Mouse (Mus musculus) gastrocnemius, postnatal 4 days (tissue): ENCODE measurements around the gene Gas8. TPM values are rescaled to one million over a fixed set of nuclear protein-coding genes. Genes with fewer than 3 reads are reported as not detected.
"Not testable (repeated sequence)": the region's sequence is repeated elsewhere in the genome, so short reads cannot be mapped to it uniquely, and the experiment has no call there.

Experiments
- DNase-seq, 2 experiments: peaks; one replicate each; pipeline ENCODE4 v3.0.0; 2021 to 2022; ENCODE audit warnings: low spot score in 2 of 2, mixed read lengths in 2 of 2
- long read RNA-seq, 2 experiments: library from polyadenylated mRNA; stranded (forward); transcript quantifications; one replicate each; pipeline ENCODE4 v2.0.0; 2021
- total RNA-seq, 2 experiments: library from RNA; stranded (reverse); gene quantifications; 2 replicates each; pipeline ENCODE4 v1.2.3; 2021

The Gas8 gene
- total RNA-seq, result 10 to 100 TPM; 10.7 to 13.0 TPM
- long read RNA-seq, experiment 1, transcript Gas8-201 (11 exons, 1,681 nt), result major isoform, 6 of 11 reads
- long read RNA-seq, experiment 1, partial matches to known transcripts, result 1 of 11 reads
- long read RNA-seq, experiment 1, other reads (novel, unspliced or antisense), result 4 of 11 reads
- long read RNA-seq, experiment 2, transcript Gas8-201 (11 exons, 1,681 nt), result major isoform, 11 of 13 reads
- long read RNA-seq, experiment 2, partial matches to known transcripts, result 1 of 13 reads
- long read RNA-seq, experiment 2, other reads (novel, unspliced or antisense), result 1 of 13 reads

DNA sequence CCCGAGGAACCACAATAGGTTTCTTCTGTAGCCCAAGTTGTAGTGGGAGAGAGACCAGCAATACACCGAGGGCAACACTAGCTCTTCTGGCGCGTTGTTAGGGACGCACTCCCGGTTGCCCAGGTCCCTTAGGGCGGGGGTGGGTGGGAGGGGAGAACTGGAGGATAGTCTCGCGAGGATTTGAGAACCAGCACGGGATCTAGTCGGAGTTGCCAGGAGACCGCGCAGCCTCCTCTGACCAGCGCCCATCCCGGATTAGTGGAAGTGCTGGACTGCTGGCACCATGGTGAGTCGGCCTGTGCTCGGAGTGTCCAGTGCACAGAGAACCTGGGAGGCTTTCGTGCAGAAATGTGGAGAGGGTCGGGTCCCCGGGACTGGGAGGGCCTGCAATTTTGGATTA is at the start of gene Gas8:
Gas8 (plus strand) TSS at position 168 of the 400 bp plus-strand sequence.
- peak; percentile 77 to 89 for DNase-seq

- not testable (repeated sequence) for DNase-seq
Measured at GRCm38 (mm10) chr8:123472991-123473390, 45.6 kb upstream of the Gas8 start.

- not testable (repeated sequence) for DNase-seq
Measured at GRCm38 (mm10) chr8:123474549-123474948, 44.1 kb upstream of the Gas8 start.

DNA sequence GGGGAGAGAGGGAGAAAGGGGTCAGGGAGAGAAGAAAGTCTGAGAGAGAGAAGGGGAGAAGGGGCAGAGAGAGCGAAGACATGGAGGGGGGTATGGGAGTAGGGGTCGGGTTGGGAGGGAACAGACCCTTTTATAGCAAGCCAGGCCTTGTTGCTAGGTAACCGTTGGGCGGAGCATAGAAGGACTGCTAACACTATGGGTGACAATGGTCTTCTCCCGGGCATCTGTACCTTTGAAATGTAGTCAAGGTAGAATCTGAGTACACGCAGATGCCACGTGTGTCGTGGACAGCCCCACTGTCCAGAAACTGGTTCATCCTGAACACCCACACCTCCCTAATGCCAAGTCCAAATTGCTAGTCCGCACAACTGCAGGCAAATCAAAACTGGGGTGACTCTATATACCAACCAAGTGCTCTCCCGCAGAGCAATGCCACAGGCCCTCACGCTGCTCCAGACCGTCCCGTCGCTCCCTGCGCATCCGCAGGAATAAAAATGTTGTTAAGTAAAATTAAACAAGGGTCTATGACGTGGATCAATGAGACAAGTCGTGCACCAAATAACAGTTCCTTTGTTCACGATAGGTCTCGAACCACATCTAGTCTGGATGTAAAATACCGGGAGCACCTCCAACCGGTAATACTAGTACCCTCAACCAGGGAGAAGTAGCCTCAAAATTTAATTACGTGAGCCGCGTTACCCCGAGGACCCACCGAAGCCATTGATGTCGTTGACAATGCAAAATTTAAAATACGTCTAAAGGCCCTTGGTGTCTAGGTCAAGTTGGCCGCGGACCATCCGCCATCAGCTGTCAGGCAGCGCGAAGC is 41.5 kb upstream of the Gas8 start:
- no peak for DNase-seq

- peak; percentile 88 to 95 for DNase-seq
Measured at GRCm38 (mm10) chr8:123477737-123478258, 40.8 kb upstream of the Gas8 start, which contains the start of gene Afg3l1. Gene Afg3l1, plus strand, starts transcription at chr8:123477903.

- no peak for DNase-seq
Measured at GRCm38 (mm10) chr8:123478456-123479218, 40.0 kb upstream of the Gas8 start.

GRCm38 (mm10) chr8:123482627-123483026 is 36.0 kb upstream of the Gas8 start:
- no peak for DNase-seq

DNA sequence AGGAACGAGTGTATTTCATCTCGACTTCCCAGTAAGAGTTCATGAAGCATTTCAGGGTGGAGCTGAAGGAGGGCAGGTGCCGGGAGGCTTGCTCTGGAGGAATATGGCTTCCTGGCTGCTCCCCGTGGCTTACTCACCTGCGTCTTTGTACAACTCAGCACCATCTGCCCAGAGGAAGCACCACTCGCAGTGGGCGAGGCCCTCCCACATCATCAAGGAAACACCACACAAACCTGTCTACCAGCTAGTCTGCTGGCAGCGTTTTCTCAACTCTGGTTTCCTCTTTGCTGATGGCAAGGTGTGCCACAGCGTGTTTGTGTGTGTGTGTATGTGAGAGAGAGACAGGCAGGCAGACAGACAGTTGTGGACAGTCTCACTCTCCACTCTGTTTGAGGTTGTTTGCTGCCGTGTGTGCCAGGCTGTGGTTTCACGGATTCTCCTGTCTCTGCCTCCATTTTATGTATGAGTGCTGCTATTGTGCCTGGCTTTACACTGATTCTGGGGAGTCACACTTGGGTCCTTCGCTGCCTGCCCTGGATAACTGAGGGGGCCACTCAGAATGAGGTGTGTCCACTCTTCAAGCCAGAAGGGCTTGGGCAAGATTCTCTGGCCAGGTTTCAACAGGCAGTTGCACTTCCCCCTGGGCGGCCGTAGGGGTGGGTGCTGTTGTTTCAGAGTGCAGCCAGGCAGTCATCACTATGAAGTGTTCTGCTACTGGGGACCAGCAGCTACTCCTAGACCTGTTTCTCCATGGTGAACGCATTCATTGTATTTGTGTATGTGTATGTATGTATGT is 27.2 kb upstream of the Gas8 start:
- DNase-seq, result no peak

DNA sequence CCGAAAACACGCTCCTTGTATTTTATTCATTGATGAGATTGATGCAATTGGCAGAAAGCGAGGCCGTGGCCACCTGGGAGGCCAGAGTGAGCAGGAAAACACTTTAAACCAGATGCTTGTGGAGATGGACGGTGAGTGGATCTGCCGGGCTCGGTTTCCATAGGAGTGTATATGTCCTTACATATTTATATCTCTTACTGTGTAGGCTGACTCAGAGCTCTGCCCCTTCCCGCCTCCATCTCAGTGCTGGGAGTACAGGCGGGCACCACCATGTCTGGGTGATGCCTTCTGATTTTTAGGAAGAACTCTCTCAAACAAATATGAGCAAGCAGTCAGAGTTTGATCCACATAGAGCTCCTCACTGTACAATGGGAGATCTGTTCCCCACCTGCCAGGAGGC is 25.7 kb upstream of the Gas8 start:
- no peak for DNase-seq

DNA sequence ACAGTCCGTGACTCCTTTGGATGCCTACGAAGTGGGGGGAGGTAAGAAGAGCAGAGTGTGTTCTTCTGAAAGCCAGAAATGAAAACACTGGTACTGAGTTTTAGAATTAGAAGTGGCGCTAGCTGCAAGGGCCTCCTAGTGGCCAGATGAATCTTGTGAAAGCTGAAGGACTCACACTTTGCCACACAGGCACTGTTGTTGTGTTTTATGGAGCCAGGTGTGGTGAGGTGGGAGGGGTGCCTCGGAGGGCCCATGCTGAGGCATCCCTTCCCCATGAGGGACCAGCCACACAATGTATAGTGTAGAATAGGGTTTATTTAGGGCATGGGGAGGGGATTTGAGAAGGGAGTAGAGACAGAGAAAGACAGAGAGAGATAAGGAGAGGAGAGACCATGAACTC is 20.9 kb upstream of the Gas8 start:
- no peak for DNase-seq

GRCm38 (mm10) chr8:123498963-123499362 is 19.7 kb upstream of the Gas8 start:
- no peak for DNase-seq

- no peak for DNase-seq
Measured at GRCm38 (mm10) chr8:123499556-123499955, 19.1 kb upstream of the Gas8 start.

- no peak for DNase-seq
Measured at GRCm38 (mm10) chr8:123502192-123502591, 16.4 kb upstream of the Gas8 start.

GRCm38 (mm10) chr8:123503801-123504467 is 14.7 kb upstream of the Gas8 start:
- DNase-seq, result no peak

DNA sequence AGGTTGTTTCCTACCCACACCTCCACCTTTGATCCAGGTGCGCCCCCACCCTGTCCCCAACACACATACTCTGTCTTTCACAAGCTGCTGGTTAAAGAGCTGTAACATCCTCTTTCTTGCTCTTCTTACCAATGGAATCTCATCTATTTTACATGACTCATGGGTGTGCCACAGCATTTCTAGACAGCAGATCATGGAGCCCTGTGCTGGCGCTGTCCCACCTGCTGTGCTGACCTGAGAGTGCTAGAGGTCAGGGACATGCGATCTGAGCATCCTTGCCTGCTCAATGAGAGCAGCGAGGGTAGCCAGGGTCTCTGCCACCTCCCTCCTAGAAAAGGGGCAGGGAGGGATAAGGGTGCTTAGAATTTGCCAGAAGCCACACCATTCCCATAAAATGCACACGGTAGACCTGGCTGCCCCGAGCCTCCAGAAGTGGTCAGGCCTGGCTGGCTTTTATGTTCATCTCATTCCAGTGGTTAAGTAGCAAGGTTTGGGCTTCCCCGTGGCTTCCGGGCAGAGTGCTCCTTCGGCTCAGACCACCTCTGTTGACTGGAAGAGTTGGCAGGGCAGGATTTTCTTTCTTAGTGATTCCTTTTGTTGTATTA is 13.9 kb upstream of the Gas8 start:
- DNase-seq, result no peak

GRCm38 (mm10) chr8:123505267-123505666 is 13.4 kb upstream of the Gas8 start:
- no peak for DNase-seq

DNA sequence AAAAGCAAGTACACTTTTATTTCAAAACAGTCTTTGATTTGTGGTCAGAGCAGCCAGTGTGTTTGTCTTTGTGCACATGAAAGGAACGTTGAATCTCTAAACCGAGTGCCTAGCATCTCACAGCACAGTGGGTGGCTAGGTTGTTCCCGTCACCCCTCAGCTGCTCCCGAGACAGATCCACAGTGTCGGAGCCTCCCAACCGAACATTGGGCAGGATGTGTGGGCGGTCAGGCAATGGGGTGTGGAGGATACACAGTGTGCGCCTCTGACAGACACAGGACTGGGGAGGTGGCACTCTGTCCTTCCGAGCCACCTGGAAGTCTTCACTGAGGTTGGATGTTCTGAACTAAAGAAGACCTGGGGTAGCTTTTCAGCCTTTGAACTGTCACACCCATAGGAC is 12.9 kb upstream of the Gas8 start:
- DNase-seq, result no peak

GRCm38 (mm10) chr8:123507153-123507552 is 11.5 kb upstream of the Gas8 start:
- DNase-seq, result no peak

DNA sequence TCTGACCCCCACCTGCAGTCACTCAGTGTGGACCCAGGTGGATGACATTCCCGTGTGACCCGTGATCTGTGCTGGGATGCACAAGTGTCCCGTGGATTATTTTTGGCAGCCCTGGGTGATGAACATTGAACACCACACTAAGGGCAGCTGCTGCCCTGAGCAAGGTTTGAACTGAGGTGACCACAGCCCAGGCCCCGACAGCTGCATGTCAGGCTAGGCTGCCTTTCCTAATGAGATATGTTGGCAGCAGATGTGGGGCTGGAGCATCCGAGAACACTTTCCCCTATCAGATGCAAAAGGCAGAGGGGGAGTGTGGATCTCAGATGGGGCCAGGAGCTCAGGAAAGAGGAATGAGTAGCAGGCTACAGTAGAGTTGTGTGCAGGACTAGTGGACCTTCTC is 7.8 kb upstream of the Gas8 start:
- DNase-seq, result no peak

DNA sequence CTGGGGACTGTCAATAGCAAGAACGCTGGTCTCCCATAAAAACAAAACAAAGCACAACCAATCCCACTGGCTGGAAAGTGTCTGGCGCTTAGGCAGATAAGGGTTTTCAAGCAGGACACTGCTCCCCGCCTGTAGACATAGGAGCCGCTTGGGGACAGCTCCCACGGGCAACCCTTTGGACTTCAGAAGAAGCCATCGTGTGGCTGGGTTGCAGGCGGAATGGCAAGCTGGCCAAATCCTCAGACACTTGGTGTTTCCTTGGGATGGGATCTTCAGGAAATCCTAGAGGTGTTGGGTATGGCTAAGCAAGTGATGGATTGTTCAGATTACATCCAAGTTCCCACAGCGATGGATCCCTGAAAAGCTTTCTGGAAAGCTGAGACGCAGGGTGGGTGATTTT is 4.5 kb upstream of the Gas8 start:
- no peak for DNase-seq
